ENCODE assay signal across 11 mouse cellular contexts in genomic region chr8:61359004-61359403, GRCm38 (mm10).
DNase-seq lines count a peak whose midpoint lies in the region; ATAC-seq and TF ChIP-seq lines count a peak whose summit lies in the region.
"Had no signal": no experiment of that assay in that cellular context is flagged by ENCODE, and none has a peak within 500 bp of the region (broad histone marks: within the 10 kb centered on the region; RNA-seq: fewer than 3 reads in every experiment).

No protein-coding gene starts in this region.

- H3K79me2 ChIP-seq in heart, adult 2 months (replicated peaks; ENCODE audit: control insufficient read depth, insufficient read depth, low read length), result no peaks in the 10 kb centered on the region

- intact Hi-C loops in heart, adult 2 months (cut with DNase I), result no loop called here

- TF ChIP-seq EP300 in heart, adult 2 months (IDR thresholded peaks at IDR 0.05; ENCODE audit: insufficient read depth, low read depth, low read length), result no peak

- H3K36me3 ChIP-seq in heart, embryonic 16.5 days (ENCODE audit: control insufficient read depth, insufficient read depth), result 0 out of 2 replicates have a peak, but pooled peaks cover 4% of the 10 kb centered on the region
- no peaks in the 10 kb centered on the region for H3K36me3 ChIP-seq in heart, adult 2 months (ENCODE audit: control insufficient read depth, insufficient read depth, low read length)
- 0 out of 2 replicates have a peak, but pooled peaks cover 3% of the 10 kb centered on the region for H3K36me3 ChIP-seq in midbrain, embryonic 16.5 days (ENCODE audit: control insufficient read depth, insufficient read depth, low read length)
- H3K36me3 ChIP-seq in intestine, embryonic 16.5 days (ENCODE audit: control insufficient read depth, insufficient read depth, low read length), result peaks cover 6% of the 10 kb centered on the region; the same call in 1 of the 2 replicates
- peaks cover 64% of the 10 kb centered on the region for H3K36me3 ChIP-seq in forebrain, embryonic 10.5 days (replicated peaks)

- peaks cover 16% of the 10 kb centered on the region for H3K4me1 ChIP-seq in heart, embryonic 16.5 days (ENCODE audit: control insufficient read depth, insufficient read depth, low read length)
- no peaks in the 10 kb centered on the region for H3K4me1 ChIP-seq in heart, adult 2 months (ENCODE audit: control insufficient read depth, insufficient read depth, low read length)
- H3K4me1 ChIP-seq in midbrain, embryonic 16.5 days (ENCODE audit: control insufficient read depth, insufficient read depth, low read length), result peaks cover 6% of the 10 kb centered on the region
- no peaks in the 10 kb centered on the region; the same call in 1 of the 2 replicates for H3K4me1 ChIP-seq in intestine, embryonic 16.5 days (ENCODE audit: control insufficient read depth, insufficient read depth, low read length)
- H3K4me1 ChIP-seq in forebrain, embryonic 10.5 days, result peaks cover 15% of the 10 kb centered on the region

- TF ChIP-seq CTCF in heart, adult 2 months (IDR thresholded peaks at IDR 0.05), result no peak

- 35% methylated on average over 8 of the region's 8 CpGs for WGBS in heart, embryonic 16.5 days
- 49% methylated on average over 8 of the region's 8 CpGs for WGBS in heart, adult 2 months
- WGBS in midbrain, embryonic 16.5 days, result 14% methylated on average over 8 of the region's 8 CpGs
- WGBS in intestine, embryonic 16.5 days, result 51% methylated on average over 8 of the region's 8 CpGs
- WGBS in forebrain, embryonic 10.5 days, result 68% methylated on average over 8 of the region's 8 CpGs

- ATAC-seq in heart, embryonic 16.5 days (replicated peaks; ENCODE audit: extremely low read depth, insufficient read depth, low FRiP score), result peak; percentile 34; the same call in 1 of the 2 replicates
- peak; percentile 90 for ATAC-seq in CD4-positive, CD25-positive, alpha-beta regulatory T cell, adult 4 months
- peak; percentile 86 for ATAC-seq in common myeloid progenitor, adult 5-6 weeks (replicated peaks; ENCODE audit: low read depth, poor library complexity, severe bottlenecking)
- ATAC-seq in midbrain, embryonic 16.5 days, result peak; percentile 21; the same call in 1 of the 2 replicates
- ATAC-seq in intestine, embryonic 16.5 days, result no peak

- H3K4me2 ChIP-seq in heart, embryonic 16.5 days (ENCODE audit: low read depth, low read length), result no peak overlapping the region
- H3K4me2 ChIP-seq in midbrain, embryonic 16.5 days (ENCODE audit: low read length), result no peak overlapping the region
- no peak overlapping the region for H3K4me2 ChIP-seq in intestine, embryonic 16.5 days (ENCODE audit: low read depth, low read length)
- H3K4me2 ChIP-seq: limb, embryonic 15.5 days had no signal

- TF ChIP-seq POLR2A in heart, adult 2 months (IDR thresholded peaks at IDR 0.05; ENCODE audit: insufficient read depth, low read depth, low read length), result no peak

- no peak overlapping the region; the same call in 1 of the 2 replicates for H3K27ac ChIP-seq in heart, embryonic 16.5 days (ENCODE audit: low read length)
- no peak overlapping the region for H3K27ac ChIP-seq in heart, adult 2 months
- no peak overlapping the region for H3K27ac ChIP-seq in midbrain, embryonic 16.5 days (ENCODE audit: low read length)
- no peak overlapping the region for H3K27ac ChIP-seq in intestine, embryonic 16.5 days (ENCODE audit: low read length)
- no peak overlapping the region for H3K27ac ChIP-seq in forebrain, embryonic 10.5 days
- H3K27ac ChIP-seq: limb, embryonic 15.5 days; neural tube, embryonic 12.5 days had no signal

- no peak for DNase-seq in heart, adult 2 months
- no peak for DNase-seq in cerebellum, adult 9-11 months
- DNase-seq in forebrain, embryonic 10.5 days (ENCODE audit: extremely low spot score, low spot score), result no peak
- DNase-seq: cerebellum, postnatal 14 days had no signal

- H3K9ac ChIP-seq in heart, embryonic 16.5 days (ENCODE audit: low read length), result no peak overlapping the region
- H3K9ac ChIP-seq in heart, adult 2 months (ENCODE audit: low read depth, low read length), result no peak overlapping the region
- no peak overlapping the region for H3K9ac ChIP-seq in midbrain, embryonic 16.5 days (ENCODE audit: low read depth, low read length)
- no peak overlapping the region for H3K9ac ChIP-seq in intestine, embryonic 16.5 days (ENCODE audit: low read depth, low read length)
- H3K9ac ChIP-seq: limb, embryonic 15.5 days; neural tube, embryonic 12.5 days had no signal

- H3K9me3 ChIP-seq in heart, embryonic 16.5 days (replicated peaks; ENCODE audit: control insufficient read depth, low read length), result no peaks in the 10 kb centered on the region
- no peaks in the 10 kb centered on the region for H3K9me3 ChIP-seq in midbrain, embryonic 16.5 days (replicated peaks; ENCODE audit: control insufficient read depth, low read length, poor library complexity, severe bottlenecking)
- H3K9me3 ChIP-seq in intestine, embryonic 16.5 days (ENCODE audit: control insufficient read depth, low read length), result no peaks in the 10 kb centered on the region
- no peaks in the 10 kb centered on the region for H3K9me3 ChIP-seq in forebrain, embryonic 10.5 days
- H3K9me3 ChIP-seq: limb, embryonic 15.5 days; neural tube, embryonic 12.5 days had no signal

- no peak overlapping the region for H3K4me3 ChIP-seq in heart, embryonic 16.5 days (ENCODE audit: low read length)
- H3K4me3 ChIP-seq in heart, adult 2 months, result no peak overlapping the region
- H3K4me3 ChIP-seq in midbrain, embryonic 16.5 days (ENCODE audit: low read depth, low read length), result no peak overlapping the region
- H3K4me3 ChIP-seq in intestine, embryonic 16.5 days (ENCODE audit: low read length), result no peak overlapping the region
- H3K4me3 ChIP-seq in forebrain, embryonic 10.5 days, result no peak overlapping the region
- H3K4me3 ChIP-seq: limb, embryonic 15.5 days; neural tube, embryonic 12.5 days had no signal

- no peaks in the 10 kb centered on the region for H3K27me3 ChIP-seq in heart, embryonic 16.5 days (ENCODE audit: control insufficient read depth, insufficient read depth, low read length)
- no peaks in the 10 kb centered on the region for H3K27me3 ChIP-seq in heart, adult 2 months (ENCODE audit: control insufficient read depth, insufficient read depth, low read length)
- H3K27me3 ChIP-seq in midbrain, embryonic 16.5 days (ENCODE audit: control insufficient read depth, insufficient read depth, low read depth, low read length), result no peaks in the 10 kb centered on the region
- H3K27me3 ChIP-seq in intestine, embryonic 16.5 days (replicated peaks; ENCODE audit: control insufficient read depth, insufficient read depth, low read length), result no peaks in the 10 kb centered on the region
- no peaks in the 10 kb centered on the region for H3K27me3 ChIP-seq in forebrain, embryonic 10.5 days (ENCODE audit: poor library complexity, severe bottlenecking)
- H3K27me3 ChIP-seq: limb, embryonic 15.5 days; neural tube, embryonic 12.5 days had no signal
